Mouse (Mus musculus) large intestine, adult 2 months (tissue): Measurements from ENCODE around the gene Nomo1. TPM values are rescaled to one million over a fixed set of nuclear protein-coding genes. Genes with fewer than 3 reads are reported as not detected.
A peak's percentile ranks its signal among the peaks of the same experiment; 100 is the strongest.

Source experiments
- DNase-seq: peaks from one replicate; pipeline ENCODE4 v3.0.0-alpha.2; 2012; ENCODE audit warnings: low read depth, low spot score
- WGBS: fragments of 180-500 bp; shearing (Covaris S2); methylation state at CpG from one replicate; pipeline ENCODE4 v1.1.7; 2018; 5-methylcytosine and 5-hydroxymethylcytosine counted together
- polyA plus RNA-seq: library from polyadenylated mRNA; depleted of rRNA; stranded (reverse); fragments of >200 nt; gene quantifications from 2 replicates; pipeline ENCODE4 v1.2.3, GENCODE M21; 2012

Gene Nomo1
- polyA plus RNA-seq, 1 experiment, result 53.0 TPM

GRCm38 (mm10) chr7:46039873-46040272 lies 6.4 kb downstream of the Nomo1 start:
- 31% methylated on average over 2 of the region's 2 CpGs for WGBS
- no peak for DNase-seq

- 79% methylated on average over 10 of the region's 10 CpGs for WGBS
- no peak for DNase-seq
These were observed 10.6 kb downstream of the Nomo1 start for GRCm38 (mm10) chr7:46044106-46044505.

- 93% methylated on average over 11 of the region's 11 CpGs for WGBS
- no peak for DNase-seq
These were observed 12.4 kb downstream of the Nomo1 start for GRCm38 (mm10) chr7:46045882-46046281.

- 29% methylated on average over 13 of the region's 13 CpGs for WGBS
These were observed 14.5 kb downstream of the Nomo1 start for GRCm38 (mm10) chr7:46047873-46048562.

GRCm38 (mm10) chr7:46049981-46050380 lies 16.5 kb downstream of the Nomo1 start:
- WGBS, result 93% methylated on average over 7 of the region's 7 CpGs
- DNase-seq, result no peak

More at GRCm38 (mm10) chr7:46047873-46048562, 14.5 kb downstream of the Nomo1 start:
- peak; percentile 73 for DNase-seq

- WGBS, result 83% methylated on average over 4 of the region's 4 CpGs
These were observed 18.8 kb downstream of the Nomo1 start for GRCm38 (mm10) chr7:46052161-46052821.

GRCm38 (mm10) chr7:46053566-46053965 lies 20.1 kb downstream of the Nomo1 start:
- 83% methylated on average over 3 of the region's 3 CpGs for WGBS
- no peak for DNase-seq

More at GRCm38 (mm10) chr7:46052161-46052821, 18.8 kb downstream of the Nomo1 start:
- no peak for DNase-seq

- 82% methylated on average over 11 of the region's 11 CpGs for WGBS
- no peak for DNase-seq
These were observed 25.4 kb downstream of the Nomo1 start for GRCm38 (mm10) chr7:46058882-46059281.

- 92% methylated on average over 8 of the region's 8 CpGs for WGBS
- no peak for DNase-seq
These were observed 27.2 kb downstream of the Nomo1 start for GRCm38 (mm10) chr7:46060688-46061087.

GRCm38 (mm10) chr7:46061614-46062013 lies 28.1 kb downstream of the Nomo1 start:
- 88% methylated on average over 16 of the region's 16 CpGs for WGBS
- DNase-seq, result no peak

- 93% methylated on average over 6 of the region's 6 CpGs for WGBS
- DNase-seq, result no peak
These were observed 29.8 kb downstream of the Nomo1 start for GRCm38 (mm10) chr7:46063296-46063695.

- 94% methylated on average over 8 of the region's 8 CpGs for WGBS
- no peak for DNase-seq
These were observed 35.3 kb downstream of the Nomo1 start for GRCm38 (mm10) chr7:46068831-46069230.

- WGBS, result 59% methylated on average over 7 of the region's 7 CpGs
- DNase-seq, result no peak
These were observed 43.3 kb downstream of the Nomo1 start for GRCm38 (mm10) chr7:46076844-46077243.

- WGBS, result 88% methylated on average over 12 of the region's 12 CpGs
- DNase-seq, result no peak
These were observed 44.2 kb downstream of the Nomo1 start for GRCm38 (mm10) chr7:46077675-46078074.

GRCm38 (mm10) chr7:46084024-46084423 lies 50.5 kb downstream of the Nomo1 start:
- no peak for DNase-seq
- 73% methylated on average over 10 of the region's 10 CpGs for WGBS

- 18% methylated on average over 16 of the region's 16 CpGs for WGBS
- no peak for DNase-seq
These were observed 51.5 kb downstream of the Nomo1 start for GRCm38 (mm10) chr7:46084839-46085513.

GRCm38 (mm10) chr7:46086378-46086777 lies 52.9 kb downstream of the Nomo1 start:
- no peak for DNase-seq
- 76% methylated on average over 6 of the region's 6 CpGs for WGBS

- DNase-seq, result no peak
- whole genome bisulfite sequencing, result 84% methylated on average over 6 of the region's 6 CpGs
These were observed 54.7 kb downstream of the Nomo1 start for GRCm38 (mm10) chr7:46088241-46088640.

- WGBS, result 52% methylated on average over 8 of the region's 8 CpGs
- no peak for DNase-seq
These were observed 59.3 kb downstream of the Nomo1 start for GRCm38 (mm10) chr7:46092803-46093202.

GRCm38 (mm10) chr7:46096136-46096535 lies 62.6 kb downstream of the Nomo1 start:
- peak; percentile 39 for DNase-seq
- WGBS, result 2% methylated on average over 4 of the region's 4 CpGs
